Mouse (Mus musculus) gastrocnemius, postnatal 36 days (tissue): ENCODE measurements around the gene Foxd1. TPM values are rescaled to one million over a fixed set of nuclear protein-coding genes. Genes with fewer than 3 reads are reported as not detected.

ENCODE experiments used
- DNase-seq, 2 experiments: peaks; one replicate each; pipeline ENCODE4 v3.0.0; 2022
- intact Hi-C: fragments of 180-260 bp; cut with DNase I; formaldehyde crosslinking; loops from one replicate; pipeline ENCODE4 v1.15.1; 2025
- total RNA-seq, 2 experiments: library from RNA; stranded (reverse); gene quantifications; 2 replicates each; pipeline ENCODE4 v1.2.3; 2021

Gene Foxd1
- total RNA-seq, 2 experiments from 2014 or later, result 0.17 TPM; not detected in 1

DNA sequence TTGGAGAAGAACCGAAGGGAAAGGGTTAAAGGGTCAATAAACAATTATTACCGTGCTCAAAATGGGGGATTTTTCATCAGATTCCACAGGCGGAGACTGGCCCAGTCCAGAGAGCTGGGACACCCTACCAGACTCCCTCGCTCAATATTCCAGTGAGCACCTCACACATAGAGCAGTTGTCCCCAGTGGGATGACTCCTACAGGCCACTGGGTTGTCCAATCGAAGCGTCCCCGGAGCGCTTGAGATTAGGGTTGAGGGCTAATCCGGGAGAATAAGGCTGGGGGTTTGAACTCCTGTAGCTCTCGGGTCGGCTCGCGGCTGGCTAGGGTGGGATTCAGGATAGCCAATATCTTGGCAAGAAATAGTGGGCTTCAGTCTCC, 343 bp upstream of the Foxd1 start:
- DNase-seq, result no peak
- intact Hi-C loops, result no loop called here

DNA sequence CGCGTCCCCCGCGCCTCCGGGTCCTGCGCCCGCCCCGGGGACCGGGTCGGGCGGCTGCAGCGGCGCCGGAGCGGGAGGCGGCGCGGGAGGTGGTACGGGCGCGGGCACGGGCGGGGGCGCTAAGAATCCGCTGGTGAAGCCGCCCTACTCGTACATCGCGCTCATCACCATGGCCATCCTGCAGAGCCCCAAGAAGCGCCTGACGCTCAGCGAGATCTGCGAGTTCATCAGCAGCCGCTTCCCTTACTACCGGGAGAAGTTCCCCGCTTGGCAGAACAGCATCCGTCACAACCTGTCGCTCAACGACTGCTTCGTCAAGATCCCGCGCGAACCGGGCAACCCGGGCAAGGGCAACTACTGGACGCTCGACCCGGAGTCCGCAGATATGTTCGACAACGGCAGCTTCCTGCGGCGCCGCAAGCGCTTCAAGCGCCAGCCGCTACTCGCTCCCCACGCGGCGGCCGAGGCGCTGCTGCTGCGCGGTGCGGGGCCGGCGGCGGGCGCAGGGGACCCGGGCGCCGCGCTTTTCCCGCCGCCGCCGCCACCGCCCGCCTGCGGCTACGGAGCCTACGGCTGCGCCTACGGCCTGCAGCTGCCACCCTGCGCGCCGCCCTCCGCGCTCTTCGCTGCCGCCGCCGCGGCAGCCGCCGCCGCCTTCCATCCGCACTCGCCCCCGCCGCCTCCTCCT, 973 bp downstream of the Foxd1 start:
- DNase-seq, result peak in 1 of 2 experiments; percentile 23
- intact Hi-C loops, result loop anchor here (5.0 kb wide), 1 partner anchor 142 kb away; no protein-coding TSS in a partner anchor

DNA sequence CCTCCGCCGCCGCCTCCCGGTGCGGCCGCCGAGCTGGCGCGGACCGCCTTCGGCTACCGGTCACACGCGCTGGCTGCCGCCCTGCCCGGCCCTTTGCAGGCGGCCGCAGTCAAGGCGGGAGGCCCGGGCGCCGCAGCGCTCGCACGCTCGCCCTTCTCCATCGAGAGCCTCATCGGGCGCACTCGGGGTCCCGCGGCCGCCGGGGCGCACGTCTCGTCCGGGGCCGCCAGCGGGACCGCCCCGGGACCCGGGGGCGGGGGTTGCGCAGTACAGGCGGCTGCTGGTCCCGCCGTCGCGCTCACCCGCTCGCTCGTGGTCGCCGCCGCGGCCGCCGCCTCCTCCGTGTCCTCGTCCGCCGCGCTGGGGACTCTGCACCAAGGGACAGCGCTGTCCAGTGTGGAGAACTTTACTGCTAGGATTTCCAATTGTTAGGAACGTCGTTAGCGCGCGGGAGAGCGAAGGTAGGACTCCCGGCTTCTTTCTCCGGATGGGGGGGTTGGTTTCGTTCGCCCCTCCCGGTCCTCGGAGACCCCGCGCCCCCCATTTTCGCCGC, 1.6 kb downstream of the Foxd1 start:
- DNase-seq, result peak in 1 of 2 experiments; percentile 21
- intact Hi-C loops, result loop anchor here (5.0 kb wide), 1 partner anchor 142 kb away; no protein-coding TSS in a partner anchor

DNA sequence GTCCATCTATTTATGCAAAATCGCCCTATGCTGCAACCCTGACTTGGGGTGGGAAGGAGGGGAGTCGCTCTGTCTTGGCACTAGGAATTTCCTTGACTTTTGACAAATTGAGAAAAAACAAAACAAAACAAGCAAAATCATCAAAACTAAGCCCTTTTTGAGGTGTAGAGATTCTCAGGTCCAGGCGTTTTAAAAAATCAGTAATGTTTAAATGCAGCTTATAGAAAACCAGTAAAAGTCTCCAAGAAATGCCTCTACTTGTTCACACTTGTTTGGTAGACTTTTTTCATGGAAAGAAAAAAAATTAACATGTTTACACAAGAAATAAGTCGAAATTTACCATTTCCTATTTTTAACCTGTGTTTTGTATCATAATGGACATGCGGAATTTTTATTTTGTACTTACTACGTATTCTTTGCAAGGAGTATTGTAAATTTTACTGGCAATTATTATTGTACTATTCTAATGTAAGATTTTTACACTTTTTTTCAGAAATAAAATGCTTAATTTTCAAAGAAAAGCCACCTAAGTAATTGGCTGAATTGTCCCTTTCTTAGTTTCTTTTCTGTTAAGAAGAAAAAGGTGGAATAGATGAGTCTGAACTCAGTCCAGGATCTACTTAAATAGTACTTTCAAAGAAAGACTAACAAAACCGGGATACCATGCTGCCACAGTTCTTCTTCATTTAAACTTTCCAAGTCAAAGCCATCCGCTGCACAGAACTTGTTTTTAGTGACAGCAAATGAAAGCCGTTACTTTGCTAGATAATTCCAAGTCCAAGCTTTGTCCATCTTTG, 2.3 kb downstream of the Foxd1 start:
- intact Hi-C loops, result loop anchor here (5.0 kb wide), 1 partner anchor 141 kb away; no protein-coding TSS in a partner anchor
- DNase-seq, result no peak

DNA sequence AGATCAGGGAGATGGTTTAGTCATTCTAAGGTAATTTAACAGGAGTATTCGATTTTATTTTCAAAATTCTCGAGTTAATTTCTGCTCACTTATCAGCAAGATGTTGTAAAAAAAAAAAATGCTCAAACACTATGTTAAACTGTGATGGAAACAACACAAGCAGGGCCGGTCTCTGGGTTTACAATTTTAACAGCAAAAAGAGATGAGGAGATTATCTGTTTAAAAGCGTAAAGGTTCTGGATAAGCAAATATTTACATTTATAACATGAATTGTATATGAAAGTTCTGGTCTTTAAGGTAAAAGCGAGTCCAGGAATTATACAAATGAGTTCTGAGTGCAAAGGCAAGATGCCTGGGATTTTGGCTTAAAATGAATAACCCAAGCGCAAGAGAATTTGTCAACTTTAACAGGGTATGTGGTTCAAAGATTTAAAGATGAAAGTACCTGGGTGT, 3.0 kb downstream of the Foxd1 start:
- intact Hi-C loops, result loop anchor here (5.0 kb wide), 1 partner anchor 140 kb away; no protein-coding TSS in a partner anchor
- no peak for DNase-seq

DNA sequence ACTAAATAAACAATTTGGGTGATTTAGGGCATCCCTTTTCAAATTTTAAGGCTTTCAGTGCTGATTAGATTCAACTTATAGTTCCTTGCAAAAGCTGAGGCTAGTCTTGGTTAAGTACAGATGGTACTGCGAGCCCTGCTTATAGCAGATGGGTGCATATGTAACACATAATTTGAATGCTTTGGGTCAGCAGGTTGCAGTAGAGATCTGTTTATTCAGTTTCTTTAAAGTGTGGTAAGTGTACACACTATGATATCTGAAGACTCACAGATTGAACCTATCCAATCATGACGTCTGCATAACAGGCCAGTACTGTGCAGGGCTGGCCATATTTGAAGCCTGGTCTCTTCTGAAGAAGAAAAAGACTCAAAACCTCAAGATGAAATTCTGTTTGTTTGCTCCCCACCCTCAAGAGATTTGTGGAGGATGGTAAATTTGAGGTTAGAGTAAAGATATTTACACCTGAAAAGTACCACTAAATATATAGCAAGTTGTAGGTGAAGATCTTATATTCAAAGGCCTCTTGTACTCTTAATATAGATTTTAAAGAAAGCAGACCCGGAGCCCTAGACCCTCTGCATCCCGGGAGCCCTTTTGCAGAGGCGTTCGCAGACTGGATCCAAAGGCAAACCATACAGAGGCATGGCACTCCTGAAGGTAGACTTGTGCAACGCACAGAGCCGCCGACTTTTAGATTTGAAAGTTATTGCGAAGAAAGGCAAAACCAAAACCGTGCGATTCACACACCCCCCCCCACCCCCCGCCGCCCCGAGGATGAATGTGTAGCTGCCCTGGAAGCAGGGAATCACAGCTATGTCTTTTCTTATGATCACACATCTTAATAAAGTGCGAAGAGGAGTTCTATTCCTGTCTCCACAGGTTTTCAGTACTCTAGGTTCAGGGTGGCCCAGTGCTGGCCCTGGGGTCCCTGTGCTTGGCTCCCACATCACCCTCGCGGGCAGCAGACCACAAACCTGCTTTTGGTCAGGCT, 3.7 kb downstream of the Foxd1 start:
- no peak for DNase-seq
- intact Hi-C loops, result loop anchor here (5.0 kb wide), 1 partner anchor 140 kb away; no protein-coding TSS in a partner anchor

DNA sequence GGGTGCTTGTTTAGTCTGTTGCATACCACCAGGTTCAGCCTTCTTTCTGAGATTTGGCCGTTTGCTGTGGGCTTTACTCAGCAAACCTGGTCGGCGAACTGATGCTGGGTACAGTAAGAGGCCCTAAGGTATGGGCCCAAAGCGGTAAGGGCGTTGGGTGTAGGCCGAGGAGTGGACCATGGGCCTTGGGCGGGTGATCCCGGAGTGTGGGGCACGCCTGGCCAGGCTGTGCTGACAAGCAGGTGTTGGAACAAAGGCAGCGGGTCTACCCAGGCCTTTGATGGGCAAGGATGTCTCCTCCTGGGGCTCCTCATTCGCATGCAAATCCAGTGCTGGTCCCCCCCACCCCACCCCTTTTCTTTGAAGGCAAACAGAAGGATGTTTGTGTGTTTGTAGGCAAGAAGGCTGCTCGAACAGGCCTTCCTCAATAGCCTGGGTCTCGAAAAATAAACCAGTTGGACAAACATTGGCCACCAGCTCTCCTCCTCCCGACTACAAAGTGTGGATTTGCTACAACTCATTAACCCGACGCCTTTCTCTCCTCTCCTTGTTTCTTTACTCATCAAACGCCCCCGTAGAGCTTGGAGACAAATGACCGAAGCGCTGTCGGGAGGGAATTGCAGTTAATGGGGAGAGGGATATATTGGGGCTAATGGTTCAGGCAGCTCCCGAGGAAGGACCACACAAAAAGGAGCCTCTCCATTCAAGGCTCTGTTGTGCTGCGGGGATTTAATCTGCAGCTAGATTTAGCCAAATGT, 4.6 kb downstream of the Foxd1 start:
- intact Hi-C loops, result loop anchor here (5.0 kb wide), 1 partner anchor 139 kb away; no protein-coding TSS in a partner anchor
- DNase-seq, result no peak

DNA sequence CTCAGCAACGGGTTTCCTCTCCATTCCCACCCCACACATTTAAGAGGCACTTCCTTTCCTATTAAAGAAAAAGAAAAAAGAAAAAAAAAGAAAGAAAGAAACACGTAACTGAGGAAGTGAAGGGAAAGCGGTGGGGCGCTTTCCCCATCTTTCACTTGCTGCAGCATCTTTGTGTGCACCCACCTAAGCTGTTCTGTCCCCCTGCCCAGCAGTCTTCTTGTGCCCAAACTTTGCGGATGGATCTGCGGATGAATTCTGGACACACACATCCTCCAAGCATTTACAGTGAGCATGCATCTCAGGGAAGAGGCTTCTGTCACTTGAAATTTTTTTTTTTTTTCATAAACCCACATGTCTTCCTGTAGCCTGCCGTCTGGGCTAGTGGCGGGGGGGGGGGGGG, 5.3 kb downstream of the Foxd1 start:
- DNase-seq, result no peak
- intact Hi-C loops, result loop anchor here (5.0 kb wide), 1 partner anchor 138 kb away; no protein-coding TSS in a partner anchor

DNA sequence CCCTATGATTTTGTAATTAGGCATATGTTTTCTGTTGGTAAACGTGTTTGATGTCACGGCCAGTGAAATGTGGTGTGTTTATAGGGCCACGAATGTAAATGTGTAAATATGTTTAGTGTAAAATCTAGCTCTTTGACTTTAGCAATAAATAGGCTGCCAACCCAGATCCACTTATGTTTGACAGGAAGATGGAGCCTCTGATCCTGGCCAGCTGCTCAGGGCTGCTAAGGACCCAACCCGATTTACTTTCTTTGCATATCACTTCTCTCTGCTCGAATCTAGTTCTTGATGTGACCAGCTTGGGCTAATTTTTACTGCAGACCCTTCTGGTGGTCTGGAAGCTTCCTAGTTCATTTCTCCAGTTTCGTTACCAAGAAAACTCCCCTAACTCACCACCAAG, 6.3 kb downstream of the Foxd1 start:
- intact Hi-C loops, result no loop called here
- DNase-seq, result no peak

DNA sequence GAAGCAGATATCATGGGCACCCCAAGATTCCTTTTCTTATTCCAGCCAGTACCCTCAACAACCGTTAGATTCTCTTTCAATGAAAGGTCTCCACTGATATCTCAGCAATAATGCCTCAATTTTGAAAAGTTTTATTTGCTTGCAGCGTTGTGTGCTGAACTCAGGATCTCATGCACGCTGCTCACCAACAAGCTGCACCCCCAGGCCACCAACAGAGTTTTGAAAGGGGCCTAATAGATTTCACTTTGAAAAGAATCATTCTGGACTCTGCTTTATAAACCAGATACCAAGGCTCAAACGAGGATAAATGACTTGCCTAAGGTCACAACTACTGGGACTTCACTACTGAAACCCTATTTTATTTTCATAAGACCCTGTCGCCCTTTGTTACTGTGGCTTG, 7.1 kb downstream of the Foxd1 start:
- intact Hi-C loops, result no loop called here
- DNase-seq, result no peak

DNA sequence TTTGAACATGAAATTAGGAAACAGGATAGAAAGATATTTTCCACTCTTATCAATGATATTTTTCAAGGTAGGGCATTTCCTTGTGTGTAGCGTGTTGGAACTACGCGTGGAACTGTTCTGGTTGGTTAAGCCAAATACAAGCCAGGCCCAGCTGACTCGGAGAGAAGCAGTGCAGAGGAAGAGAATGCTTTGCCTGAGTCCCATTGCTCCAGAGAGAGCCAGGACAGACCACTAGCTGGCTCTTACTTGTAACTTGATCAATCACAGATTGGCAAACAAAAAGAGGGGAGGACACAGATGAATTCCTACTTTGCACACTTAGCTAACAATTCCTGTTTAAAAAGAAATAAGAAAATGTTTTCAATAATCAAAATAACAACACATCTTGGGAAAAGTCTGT, 9.0 kb downstream of the Foxd1 start:
- intact Hi-C loops, result no loop called here

DNA sequence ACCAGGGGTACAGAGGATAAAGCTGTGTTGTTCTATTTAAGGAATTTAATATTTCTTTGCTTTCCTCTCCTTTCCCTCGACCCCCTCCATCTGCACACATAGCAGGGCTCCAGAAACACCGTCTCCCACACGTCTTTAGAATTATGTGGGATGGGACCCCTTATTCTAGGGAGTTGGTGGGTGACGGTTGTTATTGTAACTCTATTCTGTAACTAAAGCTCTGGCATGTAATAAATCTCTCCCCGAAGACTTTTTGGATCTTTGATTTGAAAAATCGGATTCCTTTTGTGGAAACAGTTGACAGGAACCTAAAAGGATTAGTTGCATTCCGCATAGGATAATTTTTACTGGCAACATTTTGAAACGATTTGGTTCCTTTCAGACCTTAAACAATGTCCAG, 11.0 kb downstream of the Foxd1 start:
- intact Hi-C loops, result no loop called here
- DNase-seq, result no peak

More for the DNA sequence above, 9.0 kb downstream of the Foxd1 start:
- DNase-seq, result no peak

DNA sequence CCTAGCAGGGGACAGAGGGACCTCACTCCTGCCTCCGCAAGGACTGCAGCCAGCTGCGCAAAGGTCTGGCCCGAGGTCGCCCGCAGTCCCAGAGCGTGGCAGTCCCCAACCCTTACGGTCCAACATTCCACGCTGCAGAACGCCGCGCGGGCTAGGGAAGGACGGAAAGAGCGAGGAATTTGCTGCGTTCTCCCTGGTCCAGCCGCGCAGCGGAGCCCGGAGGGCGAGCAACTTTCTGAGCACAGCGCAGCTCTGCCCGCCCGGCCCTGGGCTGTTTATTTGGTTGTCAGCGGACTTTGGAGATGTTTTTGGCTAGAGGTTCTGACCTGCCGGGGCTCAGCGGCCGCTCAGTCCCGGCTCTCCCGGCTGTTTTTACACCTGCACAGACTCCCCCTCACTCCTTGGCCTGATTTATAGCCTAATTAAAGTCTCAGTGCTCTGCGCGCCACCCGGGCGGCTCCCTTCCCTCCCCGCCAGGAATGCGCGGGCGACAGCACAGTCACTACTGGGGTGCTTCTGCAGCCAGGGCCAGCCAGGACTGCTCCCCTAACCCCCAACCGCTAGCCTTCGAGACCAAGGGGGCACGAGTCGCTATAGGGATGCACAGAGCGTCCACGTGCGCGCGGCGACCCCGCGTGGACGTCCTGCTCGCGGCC, 11.9 kb downstream of the Foxd1 start:
- intact Hi-C loops, result no loop called here
- no peak for DNase-seq

DNA sequence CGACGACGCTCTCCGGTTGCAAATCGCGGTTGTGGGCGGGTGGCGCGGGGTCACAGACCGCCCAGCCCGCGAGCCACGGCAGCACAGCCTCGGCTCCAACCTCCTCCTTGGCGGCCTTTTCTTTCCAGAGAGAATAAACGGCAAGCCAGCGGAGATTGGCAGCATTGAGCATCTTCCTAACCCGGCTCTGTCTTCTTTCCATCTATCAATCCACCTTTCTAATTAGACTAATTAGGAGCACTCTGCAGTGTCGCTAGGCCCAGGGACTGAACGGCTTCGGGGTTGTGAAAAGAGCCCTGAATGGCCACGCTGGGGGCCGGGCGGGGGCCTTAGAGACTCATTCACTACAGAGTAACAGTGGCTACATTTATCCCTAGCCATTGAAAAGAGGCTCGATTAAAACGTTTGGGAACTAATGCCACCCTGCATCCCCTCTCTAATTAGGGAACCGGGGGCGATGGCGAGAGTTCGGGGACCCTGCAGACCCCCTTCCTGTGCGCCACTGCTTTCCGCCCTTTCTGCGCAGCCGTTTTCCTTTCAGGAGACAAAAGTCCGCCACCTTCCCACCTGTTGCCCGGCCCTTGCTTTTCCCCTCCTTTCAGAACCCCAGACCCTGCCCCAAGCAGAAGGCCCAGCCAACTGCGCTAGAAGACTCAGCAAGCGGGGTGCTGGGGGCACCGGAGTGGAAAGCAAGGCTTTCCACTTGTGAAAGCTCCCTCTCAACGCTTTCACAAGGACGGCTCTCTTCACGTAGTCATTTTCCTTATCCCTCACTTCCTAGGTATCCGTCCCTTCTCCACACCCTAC, 12.6 kb downstream of the Foxd1 start:
- intact Hi-C loops, result no loop called here
- no peak for DNase-seq

DNA sequence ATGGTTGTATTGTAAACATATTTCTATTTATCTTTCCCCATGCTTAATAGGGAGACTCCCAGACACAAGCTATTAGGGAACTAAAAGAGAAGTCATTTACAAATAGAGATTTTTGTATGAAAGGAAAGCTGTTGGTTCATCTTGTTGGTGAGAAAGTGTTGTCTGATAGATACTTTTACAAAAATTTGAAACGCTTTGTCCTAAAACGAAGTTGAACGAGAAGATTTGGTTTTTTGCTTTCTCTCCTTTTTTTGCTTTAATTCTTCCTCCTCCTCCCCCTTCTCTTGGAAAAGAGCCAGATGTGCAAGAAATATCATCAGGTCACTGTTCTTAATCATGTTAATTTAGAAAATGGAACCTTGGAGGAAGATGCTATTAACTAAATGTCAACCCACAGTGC, 13.6 kb downstream of the Foxd1 start:
- intact Hi-C loops, result no loop called here

DNA sequence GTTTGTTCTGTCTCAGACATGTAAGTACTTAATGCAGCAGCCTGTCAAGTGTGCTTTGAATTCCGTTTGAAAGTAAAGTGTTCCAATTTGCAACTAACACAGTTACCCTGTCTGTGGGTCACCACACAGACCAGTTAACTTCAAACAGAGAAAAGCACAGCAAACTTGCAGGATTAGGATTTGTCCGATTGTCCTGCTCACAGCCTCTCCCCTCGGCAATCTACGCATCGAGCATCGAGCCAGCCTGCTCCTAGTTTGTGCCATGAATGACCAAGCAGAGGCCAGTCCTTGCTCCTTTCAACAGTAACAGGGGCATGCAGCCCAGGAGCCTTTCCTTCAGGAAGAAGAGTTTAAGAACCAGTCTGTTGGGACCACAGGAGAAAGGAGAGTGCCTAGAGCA, 15.0 kb downstream of the Foxd1 start:
- no peak for DNase-seq
- intact Hi-C loops, result no loop called here

More for the DNA sequence above, 13.6 kb downstream of the Foxd1 start:
- DNase-seq, result no peak

DNA sequence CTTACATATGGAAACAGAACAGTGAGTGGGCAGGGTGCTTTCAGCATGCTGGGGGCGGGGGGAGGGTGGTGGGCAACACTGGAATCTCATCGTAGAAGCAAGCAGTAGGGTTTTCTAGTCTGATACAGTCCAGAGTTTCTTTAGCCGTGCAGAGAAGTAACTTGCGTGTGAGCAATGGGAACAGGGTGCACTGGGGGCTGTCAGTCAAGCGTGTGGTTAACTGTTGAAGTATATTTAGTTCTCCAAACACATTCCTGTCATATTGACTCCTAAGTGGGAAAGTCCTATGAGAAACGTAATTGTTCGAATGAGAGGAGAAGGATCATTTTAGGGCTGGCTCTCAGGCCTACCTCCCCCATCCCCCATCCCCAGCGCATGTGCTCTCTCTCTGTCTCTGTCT, 20.5 kb downstream of the Foxd1 start:
- no peak for DNase-seq
- intact Hi-C loops, result no loop called here

DNA sequence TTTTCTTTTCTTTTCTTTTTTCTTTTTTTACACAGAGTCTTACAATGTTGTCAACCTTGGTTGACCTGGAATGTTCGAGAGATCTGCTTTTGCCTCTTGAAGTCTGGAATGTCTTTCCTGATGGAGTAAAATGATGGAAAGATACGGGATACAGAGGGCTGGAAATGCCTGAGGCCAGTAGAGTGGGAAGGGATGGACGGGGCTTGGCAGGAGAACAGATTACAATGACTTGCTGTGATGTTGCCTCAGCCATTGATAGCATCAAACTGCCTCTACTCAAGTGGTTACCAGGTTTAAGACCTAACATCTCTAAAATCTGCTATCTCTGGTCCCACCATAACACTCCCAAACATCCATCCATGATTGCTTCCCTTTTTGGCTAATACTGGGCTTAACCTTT, 20.9 kb downstream of the Foxd1 start:
- no peak for DNase-seq
- intact Hi-C loops, result no loop called here
